Mouse (Mus musculus) cortical plate, adult 2 months (tissue): ENCODE measurements at regions not wholly inside any gene's neighbourhood (a gene's known extent, or its start where the extent isn't known, plus 50 kb on each side); places are given as distances from the start of the nearest gene placed in this dataset.

Source experiments
- CTCF ChIP-seq: fragments of 200-500 bp; IDR thresholded peaks from 2 replicates; pipeline ENCODE4 v1.5.1; 2011; ENCODE audit warnings: mild to moderate bottlenecking, control low read depth, low read length; ENCODE audit not compliant: insufficient read depth; ENCODE audit errors: extremely low read depth
- POLR2A ChIP-seq: fragments of 200-500 bp; IDR thresholded peaks from 2 replicates; pipeline ENCODE4 v1.6.1; 2011; ENCODE audit warnings: mild to moderate bottlenecking, low read length, control low read depth; ENCODE audit not compliant: insufficient read depth; ENCODE audit errors: extremely low read depth

DNA sequence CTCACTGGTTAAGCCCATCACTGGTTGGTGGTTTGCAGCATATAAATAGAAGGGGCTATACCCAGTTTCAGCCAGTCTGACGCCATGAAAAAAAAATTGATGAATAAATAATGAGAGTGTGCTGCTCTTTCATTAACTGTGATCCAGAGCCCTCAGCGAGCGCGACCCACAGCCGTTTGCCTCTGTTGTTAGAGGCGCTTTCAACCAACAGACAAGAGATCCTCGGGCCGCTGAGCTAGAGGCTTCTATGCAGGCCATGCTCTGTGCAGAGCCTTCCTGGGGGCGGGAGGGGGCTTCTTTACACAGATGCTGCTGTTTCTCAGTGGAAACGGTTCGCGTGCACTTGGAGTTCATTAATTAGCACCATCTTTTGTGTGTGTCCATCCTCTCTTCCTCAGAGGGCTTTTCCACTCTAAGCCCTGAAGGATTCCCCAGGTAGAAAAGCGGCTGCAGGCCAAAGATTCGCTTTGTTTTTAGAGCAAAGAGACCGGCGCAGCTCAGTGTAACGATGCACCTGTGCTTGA is 243.6 kb downstream of the Hs3st3b1 start:
- no peak for TF ChIP-seq CTCF
- TF ChIP-seq POLR2A = no peak
